Mouse (Mus musculus): ENCODE measurements around the gene Pias1.

Pias1 gene

GRCm38 (mm10) chr9:62987824-62988223 is at the start of gene Pias1:
TSS of gene Pias1 (minus strand) at chr9:62987924.
- no peak for DNase-seq

GRCm38 (mm10) chr9:63035431-63035830 is 47.7 kb upstream of the Pias1 start:
- DNase-seq = no peak

DNA sequence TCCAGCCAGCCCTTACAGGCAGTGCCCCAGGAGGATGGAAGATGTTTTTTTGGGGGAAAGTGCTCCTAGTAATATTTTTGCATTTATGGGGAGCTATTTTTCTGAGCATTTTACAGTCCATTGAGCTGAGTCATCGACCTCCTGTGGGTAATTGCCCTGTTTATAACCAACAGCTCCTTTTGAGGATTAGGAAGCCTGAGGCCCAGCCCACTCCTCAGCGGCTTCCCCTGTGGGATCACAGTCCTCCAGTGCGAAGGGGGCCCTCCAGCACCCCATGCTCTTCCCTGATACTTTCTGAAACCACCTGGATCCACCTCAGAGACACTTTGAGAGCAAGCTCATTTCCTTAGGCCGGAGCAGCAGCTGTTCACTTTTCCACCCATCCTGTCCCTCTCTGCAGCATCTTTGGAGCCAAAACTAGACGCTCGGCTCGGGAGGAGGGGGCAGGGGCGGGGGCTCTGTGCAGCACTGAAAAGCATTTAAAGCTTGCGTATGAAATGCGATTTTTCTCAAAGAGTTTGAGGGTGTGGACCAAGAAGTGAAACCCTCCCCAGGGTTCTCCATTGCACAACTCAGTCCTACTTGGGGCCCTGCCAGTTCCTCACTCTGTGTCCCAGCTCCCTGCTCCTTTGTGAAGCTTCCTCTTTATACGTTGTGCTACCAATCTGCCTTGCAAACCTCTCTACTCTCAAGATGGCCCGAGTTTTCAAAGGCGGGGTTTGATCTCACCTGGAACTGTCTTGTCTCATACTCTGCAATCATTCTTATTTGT is 43.5 kb upstream of the Pias1 start:
- DNase-seq = peak; percentile 65

DNA sequence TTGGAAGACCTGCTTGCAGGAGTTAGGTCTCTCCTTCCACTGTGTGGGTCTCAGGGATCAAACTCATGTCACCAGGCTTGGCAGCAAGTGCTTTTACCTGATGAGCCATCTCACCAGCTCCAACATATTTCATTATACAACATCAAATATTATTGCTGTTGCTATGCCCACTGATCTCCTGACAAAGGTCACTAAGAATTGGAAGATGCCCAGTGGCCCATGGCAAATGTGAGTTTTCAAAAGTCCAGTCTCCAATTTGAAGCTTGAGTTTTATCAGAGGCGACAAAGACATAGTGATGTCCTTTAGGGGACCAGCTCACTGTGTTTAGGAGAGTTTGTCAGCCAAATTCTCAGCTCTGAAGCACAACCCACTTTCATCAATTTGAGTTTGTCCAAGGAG is 34.8 kb upstream of the Pias1 start:
- DNase-seq = no peak

- DNase-seq = no peak
Measured at GRCm38 (mm10) chr9:63007371-63007770, 19.6 kb upstream of the Pias1 start.

- no peak for DNase-seq
Measured at GRCm38 (mm10) chr9:63006081-63006820, 18.5 kb upstream of the Pias1 start.

GRCm38 (mm10) chr9:62998561-62998960 is 10.8 kb upstream of the Pias1 start:
- peak; percentile 20 for DNase-seq

DNA sequence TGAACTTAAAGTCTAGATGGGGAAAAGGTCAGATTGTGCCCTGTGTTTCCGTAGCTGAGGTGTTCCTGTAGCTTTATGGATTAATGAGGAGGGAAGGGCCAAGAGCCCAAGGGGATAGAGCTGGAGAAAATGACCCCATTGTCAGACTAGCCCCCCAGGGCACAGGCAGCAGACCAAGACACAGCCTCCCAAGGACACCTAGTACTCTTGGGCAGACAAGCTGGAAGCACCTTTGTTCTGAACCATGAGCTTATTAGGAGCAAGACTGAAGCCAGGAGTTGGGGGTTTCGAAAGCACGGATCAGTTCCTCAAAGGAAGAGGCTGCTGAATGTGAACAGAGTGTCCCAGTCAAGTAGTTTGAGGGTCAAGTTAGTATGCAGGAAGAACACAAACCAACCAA is 9.9 kb upstream of the Pias1 start:
- no peak for DNase-seq

- no peak for DNase-seq
Measured at GRCm38 (mm10) chr9:62995186-62995585, 7.5 kb upstream of the Pias1 start.

DNA sequence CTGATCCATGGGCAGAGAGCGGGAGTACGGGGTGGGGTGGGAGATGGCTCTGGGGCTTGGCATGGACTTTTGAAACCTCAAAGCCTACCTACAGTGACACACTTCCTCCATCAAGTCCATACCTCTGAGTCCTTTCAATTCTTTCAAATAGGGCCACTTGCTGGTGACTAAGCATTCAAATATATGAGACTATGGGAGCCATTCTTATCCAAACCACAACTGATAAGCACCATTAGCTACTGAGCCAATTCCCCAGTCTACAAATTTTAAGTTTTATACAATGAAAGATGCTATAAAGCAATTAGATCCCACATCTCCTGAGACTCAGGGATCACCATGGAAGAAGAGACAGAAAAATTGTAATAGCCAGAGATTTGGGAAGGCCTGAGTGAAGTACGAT is 2.4 kb upstream of the Pias1 start:
- no peak for DNase-seq

DNA sequence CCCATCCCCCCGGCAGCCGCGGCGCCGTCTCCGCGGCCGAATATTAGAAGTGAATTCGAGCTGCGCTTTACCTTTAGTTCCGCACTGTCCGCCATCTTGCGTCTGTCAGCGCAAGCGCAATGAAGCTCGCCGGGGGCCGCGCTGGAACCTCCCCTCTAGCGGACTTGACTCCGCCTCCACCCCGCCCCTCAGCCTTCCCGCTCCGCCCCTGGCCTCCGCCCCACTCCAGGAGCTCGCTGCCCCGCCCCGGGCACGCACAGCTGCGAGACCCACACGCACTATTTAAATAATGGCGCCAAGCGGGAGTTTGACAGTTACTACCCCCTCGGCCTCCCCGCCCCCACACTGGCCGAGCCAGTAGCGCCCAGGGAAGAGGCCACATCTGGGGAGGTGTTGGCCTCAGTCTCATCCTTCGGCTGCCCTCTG is 6.9 kb downstream of the Pias1 start:
- peak; percentile 99 for DNase-seq

GRCm38 (mm10) chr9:62980162-62980776 is 7.5 kb downstream of the Pias1 start:
- DNase-seq = peak; percentile 73

DNA sequence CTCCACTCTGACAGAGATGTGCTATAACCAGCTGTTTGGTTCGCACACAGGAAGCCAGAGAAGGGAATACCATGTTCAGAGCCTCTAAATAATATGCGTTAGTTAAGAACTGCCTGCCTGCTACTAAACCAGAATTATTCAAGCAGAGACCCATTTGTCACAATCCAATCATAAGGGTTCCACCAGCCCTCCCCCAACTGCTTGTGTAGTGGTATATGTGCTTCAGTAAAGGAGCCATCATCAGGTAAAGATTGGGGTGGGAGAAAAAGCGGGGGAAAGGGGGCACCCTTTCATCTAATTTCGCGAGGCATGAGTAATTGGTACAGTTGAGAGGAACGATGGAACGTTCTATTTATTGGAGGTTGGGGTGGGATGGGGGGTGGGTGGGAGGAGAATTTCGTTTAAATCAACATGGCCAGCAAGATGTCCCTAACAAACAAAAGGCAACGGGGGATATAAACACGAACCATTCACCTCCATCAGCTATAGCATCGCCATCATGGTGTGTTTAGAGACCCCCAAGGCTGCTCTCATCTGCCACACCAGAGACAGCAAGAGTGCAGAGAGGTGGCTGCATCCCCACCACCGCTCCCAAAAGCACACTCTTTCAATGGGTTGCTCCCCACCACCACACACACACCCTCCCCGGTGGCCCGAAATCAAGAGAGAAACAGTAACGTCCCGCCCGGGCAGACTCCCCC is 8.1 kb downstream of the Pias1 start:
- no peak for DNase-seq

DNA sequence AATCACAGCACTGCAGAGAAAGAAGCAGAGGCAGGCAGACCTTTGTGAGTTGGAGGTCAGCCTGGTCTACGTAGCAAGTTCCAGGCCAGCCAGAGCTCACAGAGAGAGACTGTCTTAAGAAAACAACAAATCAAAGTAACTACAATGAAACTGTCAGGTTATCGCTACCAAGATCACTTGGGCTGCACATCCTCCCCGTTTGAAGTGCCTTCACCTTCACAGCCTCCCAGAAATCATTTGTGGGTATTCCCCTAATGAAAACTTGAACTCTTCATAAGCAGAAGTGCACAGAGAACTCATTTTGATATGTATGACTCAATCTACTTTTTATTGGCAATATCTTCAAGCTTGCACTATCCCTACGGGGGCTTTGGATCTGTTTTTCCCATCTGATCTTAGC is 10.6 kb downstream of the Pias1 start:
- no peak for DNase-seq

GRCm38 (mm10) chr9:62975830-62976229 is 11.9 kb downstream of the Pias1 start:
- no peak for DNase-seq

- DNase-seq = peak; percentile 35
Measured at GRCm38 (mm10) chr9:62974439-62974838, 13.3 kb downstream of the Pias1 start.

GRCm38 (mm10) chr9:62972073-62972745 is 15.5 kb downstream of the Pias1 start:
- DNase-seq = peak; percentile 51

DNA sequence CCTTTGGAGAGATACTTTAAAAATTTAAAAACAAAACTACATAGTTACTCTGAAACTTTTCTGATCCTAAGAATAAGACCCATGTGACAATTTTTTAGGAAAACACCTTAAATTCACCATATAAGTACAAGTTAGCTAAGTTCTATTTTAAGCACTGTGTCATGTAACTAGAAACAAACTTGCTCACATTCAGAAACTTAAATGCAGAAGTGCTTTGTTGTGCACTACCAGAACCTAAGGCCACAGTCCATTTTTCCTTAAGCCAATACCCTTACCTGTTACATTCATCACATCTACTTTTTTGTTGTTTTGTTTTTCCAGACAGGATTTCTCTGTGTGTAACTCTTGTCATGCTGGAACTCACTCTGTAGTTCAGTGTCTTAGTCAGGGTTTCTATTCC is 17.4 kb downstream of the Pias1 start:
- DNase-seq = no peak

GRCm38 (mm10) chr9:62966018-62966417 is 21.7 kb downstream of the Pias1 start:
- no peak for DNase-seq

- DNase-seq = no peak
Measured at GRCm38 (mm10) chr9:62952713-62953112, 35.0 kb downstream of the Pias1 start.

DNA sequence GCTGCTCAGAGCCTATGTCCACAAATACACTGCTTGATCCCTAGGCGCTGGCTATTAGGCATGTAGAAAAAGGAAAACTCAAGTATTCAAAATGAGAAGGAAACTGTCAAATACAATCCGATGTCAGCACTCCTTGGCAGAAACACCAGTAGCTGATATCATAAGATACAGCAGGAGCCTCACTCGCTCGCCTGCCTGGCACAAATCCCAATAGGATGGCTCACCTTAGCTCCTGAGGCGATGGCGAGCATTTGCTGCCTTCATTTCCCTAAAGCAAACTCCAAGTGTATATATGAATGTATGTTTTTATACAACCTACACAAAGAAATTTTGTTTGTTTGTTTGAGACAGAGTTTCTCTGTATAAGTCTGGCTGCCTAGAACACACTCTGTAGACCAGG is 42.4 kb downstream of the Pias1 start:
- no peak for DNase-seq

DNA sequence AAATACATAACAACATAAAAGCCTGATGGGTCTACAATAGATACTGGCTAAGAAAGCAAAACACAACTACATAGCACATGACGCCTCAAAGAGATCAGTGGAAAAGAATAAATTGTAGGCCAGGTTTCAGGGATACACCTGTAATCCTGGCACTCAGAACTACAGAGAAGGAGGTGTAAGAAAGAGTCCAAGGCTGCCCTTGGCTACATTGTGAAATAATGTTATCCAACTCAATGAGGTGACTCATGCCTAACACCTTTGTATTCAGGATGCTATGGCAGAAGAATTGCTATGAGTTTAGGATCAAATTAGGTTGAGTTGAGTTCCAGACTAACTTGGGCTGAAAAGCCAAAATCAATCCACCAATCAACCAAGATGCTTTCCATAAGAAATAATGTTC is 43.7 kb downstream of the Pias1 start:
- no peak for DNase-seq

DNA sequence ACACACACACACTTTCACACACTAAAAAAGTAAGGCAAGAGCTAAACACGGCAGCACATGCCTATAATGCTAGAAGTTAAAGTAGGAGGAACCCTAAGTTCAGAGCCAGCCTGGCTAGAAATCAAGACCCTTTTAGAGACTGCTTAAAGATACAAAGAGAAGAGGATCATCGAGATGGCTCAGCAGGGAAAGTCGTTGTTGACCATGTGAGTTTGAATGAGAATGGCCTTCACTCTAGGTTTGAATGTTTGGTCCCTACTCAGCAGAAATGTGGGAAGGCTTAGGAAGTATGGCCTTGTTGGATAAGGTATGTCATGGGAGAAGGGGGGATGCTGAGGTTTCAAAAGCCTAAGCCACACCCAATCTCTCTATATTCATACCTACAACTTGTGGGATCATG is 46.8 kb downstream of the Pias1 start:
- DNase-seq = no peak

All from kidney, postnatal 10 days (tissue).